Mouse (Mus musculus) inflammation-experienced regulatory T-cells, adult 16 weeks (primary cell): ENCODE results near the gene Ppp5c. TPM values are rescaled to one million over a fixed set of nuclear protein-coding genes. Genes with fewer than 3 reads are reported as not detected.

ENCODE experiments used
- polyA plus RNA-seq: library from polyadenylated mRNA; unstranded; fragments of 100-300 nt; shearing (Covaris generic); gene quantifications from one replicate; pipeline ENCODE4 v1.2.1, GENCODE M21; 2017

Ppp5c gene
- polyA plus RNA-seq: 141 TPM

DNA sequence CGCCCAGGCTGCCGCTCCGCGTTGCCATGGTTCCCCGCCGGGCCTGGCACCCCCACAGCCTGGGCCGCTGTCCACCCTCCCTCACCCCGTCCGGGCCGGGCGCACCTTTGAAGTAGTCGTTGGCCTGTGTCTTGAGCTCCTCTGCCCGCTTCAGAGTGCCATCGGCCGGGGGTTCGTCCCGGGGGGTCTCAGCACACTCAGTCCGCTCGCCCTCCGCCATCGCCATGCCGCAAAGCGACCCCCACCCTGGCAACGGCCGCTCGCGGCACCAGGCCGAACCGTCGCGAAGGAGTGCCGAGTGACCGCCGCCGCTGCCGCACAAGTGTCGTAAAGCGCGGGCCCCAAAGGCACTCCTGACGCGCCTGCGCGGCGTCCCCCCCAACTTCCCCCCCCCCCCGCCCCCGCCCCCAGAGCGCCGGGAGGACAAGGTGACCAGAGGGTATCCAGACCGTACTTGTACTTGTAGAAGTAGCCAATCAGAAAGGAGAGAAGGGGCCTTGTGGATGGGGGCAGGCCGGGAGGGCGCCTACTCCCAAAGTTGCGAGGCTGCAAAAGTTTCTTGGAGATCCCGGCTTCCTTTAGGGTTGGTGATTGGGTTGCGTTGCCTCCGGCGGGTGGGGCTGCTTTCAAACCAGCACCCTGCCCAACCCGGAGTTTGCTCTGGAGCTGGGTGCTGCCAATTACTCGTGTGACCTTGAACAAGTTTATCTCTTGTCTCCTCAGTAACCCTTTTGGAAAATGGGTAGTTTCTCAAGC lies at the start of gene Ppp5c:
Ppp5c (minus strand) TSS at position 337 of the 756 bp plus-strand sequence.

DNA sequence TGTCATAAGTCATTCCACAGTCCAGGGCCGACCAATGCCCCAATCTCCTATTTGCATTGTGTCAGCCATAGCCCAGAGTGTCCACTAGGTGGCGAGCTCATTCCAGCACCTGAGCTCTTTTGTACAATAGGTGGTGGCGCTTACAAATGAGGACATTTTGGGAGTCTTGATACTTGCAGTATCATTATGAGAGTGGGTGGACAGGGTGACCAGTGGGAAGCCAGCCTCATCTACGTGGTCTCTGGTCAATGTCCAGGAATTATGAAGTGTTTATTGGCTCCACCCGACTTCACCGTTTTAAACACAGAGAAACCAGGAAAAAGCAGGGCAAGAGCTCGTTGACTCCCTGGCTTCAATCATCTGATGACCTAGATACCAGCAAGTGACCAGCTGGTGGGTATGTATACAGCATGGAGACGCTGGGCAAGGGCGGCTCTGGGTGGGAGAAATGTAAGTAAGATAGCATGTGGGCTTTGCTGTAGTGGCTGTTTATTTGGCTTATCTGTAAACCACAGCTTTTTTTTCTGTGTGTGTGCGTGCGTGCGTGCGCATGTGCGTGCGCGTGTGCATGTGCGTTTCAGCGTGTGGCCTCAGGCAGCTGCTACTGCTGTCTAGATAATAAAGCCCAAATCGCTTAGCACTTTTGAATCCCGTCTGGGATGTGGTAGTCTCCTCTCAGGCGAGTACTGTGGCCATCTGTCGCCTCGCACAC lies 46.3 kb upstream of the Ppp5c start, which contains the start of gene Psg16:
Psg16 (plus strand) TSS at position 137 of the 712 bp plus-strand sequence.

DNA sequence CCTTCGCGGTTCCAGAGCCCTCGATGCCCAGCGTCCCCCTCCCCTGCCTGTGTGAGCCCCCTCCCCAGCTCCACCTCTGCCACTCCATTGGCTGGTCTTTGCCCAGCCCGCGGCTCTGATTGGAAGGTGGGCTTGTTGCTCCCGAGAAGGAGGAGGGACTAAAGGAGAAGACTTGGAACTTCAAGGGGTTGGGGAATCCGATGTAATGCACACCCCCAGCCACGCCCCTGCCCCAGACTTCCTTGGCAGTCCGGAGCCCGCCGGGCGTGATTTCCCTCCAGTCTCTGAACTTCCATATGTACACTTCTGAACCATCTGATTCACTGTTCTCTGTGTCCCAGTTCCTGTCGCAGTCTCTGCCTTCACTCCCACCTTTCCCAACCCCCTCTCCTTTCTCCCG lies 34.7 kb upstream of the Ppp5c start, which contains the start of gene Hif3a:
Hif3a (minus strand) TSS at position 39 of the 400 bp plus-strand sequence.

DNA sequence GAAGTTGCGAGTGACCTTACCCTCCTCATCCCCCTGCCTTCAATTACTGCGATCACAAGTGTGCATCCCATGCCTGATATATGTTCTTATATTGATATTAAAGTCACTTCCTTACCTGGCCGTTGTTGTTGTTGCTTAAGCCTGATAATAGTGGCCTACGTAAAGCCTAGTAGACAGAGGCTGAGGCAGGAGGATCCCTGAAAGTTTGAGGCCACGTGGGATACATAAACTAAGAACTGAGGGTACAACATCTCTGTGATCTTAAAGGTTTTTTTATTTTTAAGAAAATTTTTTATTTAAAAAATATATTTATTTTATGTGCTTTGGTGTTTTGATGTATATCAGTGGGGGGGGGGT lies 35.3 kb downstream of the Ppp5c start, which contains the start of gene Ccdc8:
Ccdc8 (plus strand) TSS at position 258 of the 357 bp plus-strand sequence.

DNA sequence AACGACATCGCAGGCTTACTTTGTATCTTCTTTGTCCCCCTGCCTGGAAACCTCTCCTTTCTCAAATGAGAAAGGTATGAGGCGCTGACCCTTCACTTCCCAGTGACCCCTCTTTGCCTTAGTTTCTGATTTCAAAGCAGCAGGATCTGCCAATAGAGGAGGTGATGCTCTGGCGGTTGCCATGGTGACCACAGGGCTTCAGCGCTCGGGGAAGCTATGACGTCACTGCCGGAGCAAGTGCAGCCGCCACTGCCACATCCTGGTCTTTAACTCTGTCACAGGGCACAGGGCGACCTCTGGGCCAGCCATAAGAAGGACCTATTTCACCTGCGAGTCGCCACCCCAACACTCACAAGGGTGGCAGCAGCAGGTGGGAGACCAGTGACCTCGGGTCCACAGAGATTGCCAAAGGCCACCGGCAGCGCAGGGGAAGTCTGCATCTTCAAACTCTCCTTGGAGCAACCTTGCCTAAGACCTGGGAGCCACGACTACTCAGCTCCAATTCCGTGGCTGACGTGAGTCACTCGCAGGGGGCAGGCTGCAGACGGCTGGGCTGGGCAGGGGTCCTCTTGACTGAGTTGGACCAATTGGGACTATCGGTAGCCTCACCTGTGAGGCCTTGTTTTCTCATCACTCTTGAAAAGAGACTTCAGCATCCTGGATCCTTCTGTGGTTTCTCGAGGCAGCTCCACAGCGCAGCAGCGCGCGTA lies 44.7 kb downstream of the Ppp5c start, which contains the start of gene Gm42372:
Gm42372 (plus strand) TSS at position 228 of the 710 bp plus-strand sequence.

DNA sequence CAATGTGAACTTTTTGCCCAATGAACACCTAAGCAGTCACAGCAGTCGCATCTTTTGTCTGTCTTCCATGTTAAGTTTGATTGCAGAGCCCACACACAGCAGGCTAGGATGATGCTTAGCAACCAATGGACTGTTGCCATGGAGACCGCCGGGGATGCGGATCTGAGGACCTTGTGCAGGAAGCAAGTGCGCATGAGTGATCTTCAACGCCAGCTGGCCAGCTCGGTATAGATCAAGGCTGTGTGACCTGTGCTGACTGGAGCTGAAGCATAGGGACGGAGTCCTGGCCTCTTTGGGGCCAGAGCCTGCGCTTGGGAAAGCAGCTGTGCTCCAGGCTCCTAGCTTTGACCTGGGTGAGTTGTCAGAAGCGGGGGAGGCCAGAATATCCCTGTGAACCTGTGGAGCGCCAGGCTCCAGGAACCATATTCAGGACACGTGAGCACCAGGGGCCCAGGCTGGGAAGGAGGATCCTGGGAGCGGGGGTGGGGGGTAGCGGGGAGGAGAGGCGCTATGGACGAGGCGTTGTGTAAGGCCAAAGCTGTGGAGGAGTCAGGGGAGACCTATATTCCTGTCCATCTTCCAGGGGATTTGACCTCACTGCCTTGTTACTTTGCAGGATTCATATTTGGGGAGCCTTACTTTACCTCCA lies 68.1 kb downstream of the Ppp5c start, which contains the start of gene Pnmal1:
Pnmal1 (plus strand) TSS at position 141 of the 649 bp plus-strand sequence.

Other genes starting within 250 kb of the Ppp5c start
- 99.6 TPM for gene Slc1a5, start 246.6 kb downstream of the Ppp5c start, polyA plus RNA-seq
- 25.3 TPM for gene Strn4, start 212.0 kb downstream of the Ppp5c start, polyA plus RNA-seq
- 6.5 TPM for gene Fkrp, start 211.2 kb downstream of the Ppp5c start, polyA plus RNA-seq
- 242 TPM for gene Prkd2, start 185.0 kb downstream of the Ppp5c start, polyA plus RNA-seq
- gene Dact3, start 152.6 kb downstream of the Ppp5c start, polyA plus RNA-seq: not detected
- gene Gng8, start 136.1 kb downstream of the Ppp5c start, polyA plus RNA-seq: not detected
- 8.3 TPM for gene Ptgir, start 121.4 kb downstream of the Ppp5c start, polyA plus RNA-seq
- 71.9 TPM for gene Calm3, start 103.8 kb downstream of the Ppp5c start, polyA plus RNA-seq
- gene Pnmal2, start 83.2 kb downstream of the Ppp5c start, polyA plus RNA-seq: not detected
- not detected for gene Pnmal1, start 68.2 kb downstream of the Ppp5c start, polyA plus RNA-seq
- gene Gm42372, start 44.8 kb downstream of the Ppp5c start, polyA plus RNA-seq: 5.4 TPM
- 0.12 TPM for gene Ccdc8, start 35.2 kb downstream of the Ppp5c start, polyA plus RNA-seq
- gene Hif3a, start 34.5 kb upstream of the Ppp5c start, polyA plus RNA-seq: 1.5 TPM
- gene Psg16, start 46.1 kb upstream of the Ppp5c start, polyA plus RNA-seq: 0.71 TPM
- not detected for gene Ceacam3, start 122.4 kb upstream of the Ppp5c start, polyA plus RNA-seq
- not detected for gene Psg29, start 175.6 kb upstream of the Ppp5c start, polyA plus RNA-seq